Mouse (Mus musculus): ENCODE measurements around the gene Rtn4rl1.

DNA sequence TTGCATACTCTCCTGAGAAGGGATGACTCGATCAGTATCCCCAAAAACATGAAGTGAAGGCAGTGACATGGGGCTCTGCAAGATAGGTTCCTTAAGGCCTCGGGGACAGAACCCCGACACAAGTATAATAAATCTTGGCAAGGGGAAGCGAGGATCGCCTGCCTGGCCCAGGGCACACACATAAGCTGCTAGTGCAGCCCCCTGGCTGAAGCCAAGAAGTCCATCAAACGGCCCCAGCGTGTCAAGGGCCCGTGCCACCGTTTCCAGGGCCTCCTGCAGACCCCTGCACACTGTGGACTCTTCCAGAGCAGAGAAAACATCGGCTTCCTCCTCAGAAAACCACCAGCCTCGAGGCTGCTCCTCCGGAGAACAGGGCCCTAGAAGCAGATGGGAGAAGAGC lies 15.6 kb upstream of the Rtn4rl1 start:
- TF ChIP-seq CTCF (IDR thresholded peaks at IDR 0.05; ENCODE audit: low read depth), result no peak
- TF ChIP-seq EP300 (optimal IDR thresholded peaks at IDR 0.05), result no peak

Measured in stomach, postnatal 0 days (tissue).